Mouse (Mus musculus) spleen, adult 2 months (tissue): ENCODE results near the gene Pitpnc1. TPM values are rescaled to one million over a fixed set of nuclear protein-coding genes. Genes with fewer than 3 reads are reported as not detected.

Experiments
- DNase-seq, 2 experiments: peaks; one replicate each; pipeline versions ENCODE4 v3.0.0 to v3.0.0-alpha.2; 2012 to 2021; ENCODE audit warnings: low spot score in 2 of 2, low read depth in 1 of 2
- H3K27ac ChIP-seq: fragments of 200-500 bp; 2 replicates; pipeline ENCODE4 v1.5.1; 2012; ENCODE audit warnings: low read length, inconsistent platforms; ENCODE audit not compliant: insufficient read depth
- H3K27me3 ChIP-seq: fragments of 200-500 bp; 2 replicates; pipeline ENCODE4 v1.6.1; 2012; ENCODE audit warnings: mild to moderate bottlenecking, moderate library complexity, low read length, inconsistent platforms; ENCODE audit not compliant: control insufficient read depth, insufficient read depth
- H3K36me3 ChIP-seq: fragments of 200-500 bp; 2 replicates; pipeline ENCODE4 v1.6.1; 2012; ENCODE audit warnings: mild to moderate bottlenecking, low read length, inconsistent platforms; ENCODE audit not compliant: control insufficient read depth, insufficient read depth
- H3K4me1 ChIP-seq: fragments of 200-500 bp; 2 replicates; pipeline ENCODE4 v1.6.1; 2011; ENCODE audit warnings: inconsistent platforms; ENCODE audit not compliant: control insufficient read depth, insufficient read depth, insufficient read length
- H3K4me3 ChIP-seq: fragments of 200-500 bp; 2 replicates; pipeline ENCODE4 v1.5.1; 2011; ENCODE audit warnings: mild to moderate bottlenecking, inconsistent platforms; ENCODE audit not compliant: insufficient read depth, insufficient read length; ENCODE audit errors: extremely low read depth
- CTCF ChIP-seq: fragments of 200-500 bp; IDR thresholded peaks from 2 replicates; pipeline ENCODE4 v1.5.1; 2011; ENCODE audit warnings: mild to moderate bottlenecking, inconsistent platforms; ENCODE audit not compliant: insufficient read depth, insufficient read length, insufficient replicate concordance; ENCODE audit errors: extremely low read depth
- POLR2A ChIP-seq: fragments of 200-500 bp; IDR thresholded peaks from 2 replicates; pipeline ENCODE4 v1.6.1; 2011; ENCODE audit warnings: low read depth, low read length, inconsistent platforms
- WGBS: fragments of 180-500 bp; shearing (Covaris S2); methylation state at CpG from one replicate; pipeline ENCODE4 v1.1.7; 2018; 5-methylcytosine and 5-hydroxymethylcytosine counted together
- polyA plus RNA-seq: library from polyadenylated mRNA; depleted of rRNA; stranded (reverse); fragments of >200 nt; gene quantifications from 2 replicates; pipeline ENCODE4 v1.2.3, GENCODE M21; 2012

The Pitpnc1 gene
- polyA plus RNA-seq, 1 experiment, result 6.4 TPM

DNA sequence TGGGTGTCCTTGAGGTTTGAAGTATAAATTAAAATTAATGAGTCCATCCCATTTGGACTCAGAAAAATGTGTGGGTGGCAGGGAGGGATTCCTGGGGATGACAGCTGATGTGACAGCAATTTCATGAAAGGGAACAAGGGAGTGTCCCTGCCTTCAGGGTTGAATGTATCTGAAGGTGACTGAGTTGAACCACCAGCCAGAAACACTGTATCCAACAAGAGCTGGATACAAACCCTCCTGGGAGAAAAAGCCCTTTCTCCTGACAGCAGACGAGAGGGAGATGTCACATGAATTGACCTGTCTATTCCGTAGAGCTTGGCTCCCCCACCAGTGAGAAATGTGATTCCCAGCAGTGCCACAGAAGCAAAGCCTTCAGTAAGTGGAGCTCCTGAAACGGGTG lies 115.0 kb downstream of the Pitpnc1 start:
- 93% methylated on average over 3 of the region's 3 CpGs for WGBS
- no peak for DNase-seq
- no peak overlapping the region for H3K27ac ChIP-seq
- no peaks in the 10 kb centered on the region for H3K4me1 ChIP-seq
- H3K36me3 ChIP-seq, result no peaks in the 10 kb centered on the region
- H3K27me3 ChIP-seq, result no peaks in the 10 kb centered on the region
- TF ChIP-seq POLR2A (no peak), CTCF (no peak)
- H3K4me3 ChIP-seq, result no peak overlapping the region

DNA sequence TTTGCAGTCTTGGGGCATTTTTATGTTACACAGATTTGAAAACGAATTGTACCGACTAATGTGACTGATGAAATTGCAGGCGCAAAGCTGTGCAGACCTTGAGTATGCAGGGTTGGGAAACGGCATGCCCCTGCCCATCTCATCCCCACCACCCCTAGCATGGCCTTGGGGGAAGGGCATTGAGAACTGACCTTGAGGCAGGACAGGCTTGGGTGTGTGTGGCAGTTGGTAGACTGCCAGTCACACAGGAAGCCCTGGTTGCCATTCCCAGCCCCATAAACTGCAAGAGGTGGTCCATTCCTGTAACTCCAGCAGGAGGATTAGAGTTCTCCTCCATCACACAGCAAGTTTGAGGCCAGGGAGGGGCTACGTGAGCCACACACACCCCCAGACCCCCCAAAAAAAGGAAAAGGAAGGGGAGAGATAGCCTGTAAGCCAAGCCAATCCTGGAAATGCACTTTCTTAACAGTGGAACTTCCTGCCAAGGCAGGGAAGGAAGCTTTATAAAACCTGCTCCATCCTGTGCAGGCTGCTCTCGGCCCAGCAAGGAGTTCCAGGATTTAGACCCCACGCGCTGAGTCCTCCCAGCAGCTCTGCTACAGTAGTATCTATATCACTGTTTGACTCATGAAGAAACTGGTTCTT lies 115.9 kb downstream of the Pitpnc1 start:
- Histone ChIP-seq H3K4me1 (no peaks in the 10 kb centered on the region), H3K4me3 (no peak overlapping the region), H3K36me3 (no peaks in the 10 kb centered on the region), H3K27me3 (no peaks in the 10 kb centered on the region), H3K27ac (no peak overlapping the region)
- WGBS, result 87% methylated on average over 8 of the region's 8 CpGs
- no peak for TF ChIP-seq POLR2A
- TF ChIP-seq CTCF, result no peak
- no peak for DNase-seq

DNA sequence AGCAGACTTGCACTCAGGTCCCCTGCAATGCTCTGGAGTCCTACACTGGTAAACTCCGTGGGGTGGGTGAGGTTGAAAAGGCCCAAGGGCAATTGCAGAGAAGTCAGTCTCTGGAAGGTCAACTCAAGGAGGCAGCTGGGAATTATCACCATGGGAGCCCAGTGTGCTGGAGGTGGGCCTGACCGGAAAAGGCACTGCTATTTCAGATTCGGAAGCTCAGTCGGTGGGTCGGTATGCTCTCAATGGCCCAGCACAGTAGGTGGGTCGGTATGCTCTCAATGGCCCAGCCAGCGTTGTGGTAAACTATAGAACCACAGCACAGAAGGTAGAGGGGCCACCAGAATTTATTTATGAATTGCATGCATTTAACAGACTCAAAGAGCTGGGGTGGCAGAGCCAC lies 117.9 kb downstream of the Pitpnc1 start:
- WGBS, result 83% methylated on average over 7 of the region's 7 CpGs
- no peak for DNase-seq
- Histone ChIP-seq H3K36me3 (no peaks in the 10 kb centered on the region), H3K27ac (no peak overlapping the region), H3K4me1 (no peaks in the 10 kb centered on the region), H3K4me3 (no peak overlapping the region), H3K27me3 (no peaks in the 10 kb centered on the region)
- TF ChIP-seq POLR2A (no peak), CTCF (no peak)

DNA sequence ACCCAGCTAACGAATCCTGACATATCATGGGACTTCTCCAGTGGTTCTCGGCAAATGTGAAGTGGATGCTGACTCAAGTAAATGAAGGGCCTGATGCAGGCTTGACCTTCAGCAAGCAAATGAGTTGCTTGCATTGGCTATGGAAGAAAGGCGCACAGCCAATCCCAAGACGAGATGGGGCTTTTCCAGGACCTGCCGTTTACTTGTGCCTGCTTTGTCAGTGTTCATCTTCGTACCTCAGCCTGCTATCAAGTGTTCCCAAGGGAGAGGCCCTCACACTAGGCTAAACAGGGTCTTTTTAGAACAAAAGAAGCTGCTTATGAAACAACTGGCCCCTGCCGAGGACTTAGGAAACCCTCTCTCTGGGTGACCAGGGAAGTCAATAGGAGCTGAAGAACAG lies 120.7 kb downstream of the Pitpnc1 start:
- TF ChIP-seq CTCF, result no peak
- TF ChIP-seq POLR2A, result no peak
- DNase-seq, result no peak
- no peaks in the 10 kb centered on the region for H3K27me3 ChIP-seq
- H3K27ac ChIP-seq, result no peak overlapping the region
- no peaks in the 10 kb centered on the region for H3K4me1 ChIP-seq
- H3K36me3 ChIP-seq, result no peaks in the 10 kb centered on the region
- no peak overlapping the region for H3K4me3 ChIP-seq
- WGBS, result 95% methylated on average over 7 of the region's 7 CpGs

DNA sequence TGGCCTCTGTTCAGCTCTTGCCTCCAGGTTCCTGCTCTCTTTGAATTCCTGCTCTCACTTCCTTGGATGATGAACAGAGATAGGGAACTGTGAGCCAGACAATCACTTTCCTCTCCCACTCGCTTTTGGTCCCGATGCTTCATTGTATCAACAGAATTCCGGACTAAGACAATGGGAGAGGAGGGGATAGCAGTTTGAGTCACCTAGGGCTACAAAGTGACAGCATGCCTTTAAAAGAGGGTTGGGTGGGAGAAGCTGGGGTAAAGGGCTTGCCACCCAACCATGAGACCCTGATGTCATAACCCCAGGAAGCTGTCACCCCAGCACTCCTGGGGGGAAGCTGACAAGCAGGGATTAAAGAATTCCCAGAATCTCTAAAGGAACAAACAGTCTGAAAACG lies 127.5 kb downstream of the Pitpnc1 start:
- no peak for DNase-seq
- Histone ChIP-seq H3K4me3 (no peak overlapping the region), H3K27ac (no peak overlapping the region), H3K4me1 (no peaks in the 10 kb centered on the region), H3K27me3 (no peaks in the 10 kb centered on the region), H3K36me3 (no peaks in the 10 kb centered on the region)
- TF ChIP-seq POLR2A, result no peak
- no peak for TF ChIP-seq CTCF
- 91% methylated on average over 4 of the region's 4 CpGs for WGBS

DNA sequence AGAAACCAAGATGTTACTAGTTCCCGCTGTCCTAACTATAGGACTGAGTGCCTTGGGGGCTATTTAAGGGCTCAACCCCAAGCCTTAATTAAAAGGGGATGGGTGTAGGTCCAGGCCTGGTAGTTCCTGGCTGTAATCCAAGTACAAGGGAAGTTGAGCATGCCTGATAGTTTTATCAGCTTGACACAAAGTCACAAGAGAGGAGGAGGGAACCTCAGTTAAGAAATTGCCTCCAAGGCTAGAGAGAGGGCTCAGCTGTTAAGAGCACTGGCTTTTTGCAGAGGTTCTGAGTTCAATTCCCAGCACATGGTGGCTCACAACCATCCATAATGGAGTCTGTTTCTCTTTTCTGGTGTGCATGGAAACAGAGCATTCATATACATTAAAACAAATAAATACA lies 128.1 kb downstream of the Pitpnc1 start:
- WGBS, result 85% methylated on average over 1 of the region's 1 CpGs
- DNase-seq, result no peak
- Histone ChIP-seq H3K36me3 (no peaks in the 10 kb centered on the region), H3K4me3 (no peak overlapping the region), H3K27me3 (no peaks in the 10 kb centered on the region), H3K27ac (no peak overlapping the region), H3K4me1 (no peaks in the 10 kb centered on the region)
- TF ChIP-seq POLR2A, result no peak
- no peak for TF ChIP-seq CTCF

DNA sequence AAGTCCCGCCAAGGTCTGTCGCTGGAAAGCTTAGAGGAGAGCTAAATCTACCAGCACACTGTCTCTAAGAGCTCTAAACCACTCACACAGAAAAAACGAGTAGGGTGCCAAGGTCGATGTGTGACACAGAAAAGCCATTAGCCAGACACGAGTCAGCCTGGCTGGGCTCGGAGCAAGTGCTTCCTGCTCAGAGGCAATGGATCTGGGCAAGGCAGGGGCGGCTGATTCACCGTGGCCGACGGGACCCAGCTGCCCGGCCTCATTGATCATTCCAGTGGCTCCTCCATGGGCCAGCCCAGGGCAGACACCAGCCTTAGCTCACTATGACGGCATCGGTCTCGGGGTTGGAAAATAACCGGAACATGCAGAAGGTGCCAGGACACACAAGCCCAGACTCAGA lies 129.2 kb downstream of the Pitpnc1 start:
- H3K4me1 ChIP-seq, result no peaks in the 10 kb centered on the region
- no peaks in the 10 kb centered on the region for H3K36me3 ChIP-seq
- 64% methylated on average over 15 of the region's 15 CpGs for WGBS
- no peak for DNase-seq
- TF ChIP-seq POLR2A (no peak), CTCF (no peak)
- H3K27me3 ChIP-seq, result no peaks in the 10 kb centered on the region
- H3K27ac ChIP-seq, result no peak overlapping the region
- H3K4me3 ChIP-seq, result no peak overlapping the region
